Mouse (Mus musculus) heart, postnatal 0 days (tissue): ENCODE results near the gene Siglecf.

Experiments
- CTCF ChIP-seq: IDR thresholded peaks from 2 replicates; pipeline ENCODE4 v1.5.1; 2016; ENCODE audit warnings: antibody characterized with exemption, control low read depth, low read depth
- EP300 ChIP-seq: IDR thresholded peaks from 2 replicates; pipeline ENCODE4 v1.6.1; 2016; ENCODE audit warnings: antibody characterized with exemption, low read depth

- TF ChIP-seq CTCF: no peak
- no peak for TF ChIP-seq EP300
These were observed 51.6 kb downstream of the Siglecf start for GRCm38 (mm10) chr7:43402718-43403117.
